Mouse (Mus musculus): ENCODE results near the gene Cacng7. TPM values are rescaled to one million over a fixed set of nuclear protein-coding genes. Genes with fewer than 3 reads are reported as not detected.

Cacng7 gene
- total and polyA plus RNA-seq, 3 experiments: 0.04 to 0.11 TPM; not detected in 1

DNA sequence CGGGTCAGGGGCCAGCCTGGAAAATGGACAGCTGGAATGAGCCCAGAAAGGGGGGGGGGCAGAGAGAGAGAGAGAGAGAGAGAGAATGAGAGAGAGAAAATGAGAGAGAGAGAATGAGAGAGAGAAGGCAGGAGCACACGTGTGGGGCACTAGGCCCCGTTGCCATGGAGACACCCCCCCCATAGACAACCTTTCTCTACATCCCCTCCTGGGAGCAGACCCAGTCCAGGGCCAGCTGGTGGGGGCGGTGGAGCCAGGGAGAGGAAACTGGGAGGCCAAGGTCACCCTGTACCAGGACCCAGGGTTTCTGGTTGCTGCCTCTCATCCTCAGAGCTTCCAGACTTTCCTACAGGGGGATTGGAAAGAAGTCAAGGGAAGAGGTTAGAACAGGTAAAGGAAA, 59.1 kb downstream of the Cacng7 start:
- no peak for DNase-seq (ENCODE audit: low read depth, low spot score)
- Histone ChIP-seq H3K9me3 (replicated peaks; ENCODE audit: insufficient read depth, low read length) (no peaks in the 10 kb centered on the region), H3K9ac (ENCODE audit: control insufficient read depth, low read depth, low read length, poor library complexity, severe bottlenecking) (no peak overlapping the region; the same call in 1 of the 2 replicates), H3K4me3 (ENCODE audit: control insufficient read depth in 1 of 2, insufficient read depth in 1 of 2, low read depth in 2 of 2, low read length in 2 of 2) (no peak overlapping the region), H3K27me3 (ENCODE audit: control insufficient read depth in 1 of 2, insufficient read depth in 2 of 2, low read length in 2 of 2) (no peaks in the 10 kb centered on the region), H3K36me3 (ENCODE audit: control insufficient read depth in 1 of 2, insufficient read depth in 2 of 2, low read length in 2 of 2) (peaks cover 0 to 16% of the 10 kb centered on the region in 2 experiments; a peak in 2 of 4 replicates), H3K79me2 (ENCODE audit: control insufficient read depth, insufficient read depth, low read length, poor library complexity) (peaks cover 8% of the 10 kb centered on the region), H3K27ac (ENCODE audit: control insufficient read depth, low read depth, low read length) (no peak overlapping the region), H3K4me1 (ENCODE audit: control insufficient read depth in 1 of 2, insufficient read depth in 2 of 2, low read length in 2 of 2) (peaks cover 0 to 16% of the 10 kb centered on the region in 2 experiments; a peak in 3 of 4 replicates)
- TF ChIP-seq MAX (IDR thresholded peaks at IDR 0.05; ENCODE audit: low read length) (no peak), E2F4 (IDR thresholded peaks at IDR 0.05; ENCODE audit: borderline replicate concordance, low read depth, low read length) (no peak), USF2 (IDR thresholded peaks at IDR 0.05; ENCODE audit: borderline replicate concordance in 1 of 2, insufficient read depth in 1 of 2, low read depth in 1 of 2, low read length in 2 of 2) (no peak), GATA1 (IDR thresholded peaks at IDR 0.05; ENCODE audit: low read depth, low read length) (no peak), POLR2AphosphoS2 (IDR thresholded peaks at IDR 0.05; ENCODE audit: low read length) (no peak), CHD1 (IDR thresholded peaks at IDR 0.05; ENCODE audit: low read depth, low read length) (no peak), TAL1 (IDR thresholded peaks at IDR 0.05; ENCODE audit: low read length) (no peak), NRF1 (IDR thresholded peaks at IDR 0.05; ENCODE audit: insufficient read depth, low read depth, low read length, poor library complexity, severe bottlenecking) (no peak), NELFE (IDR thresholded peaks at IDR 0.05; ENCODE audit: low read depth, low read length) (no peak), KAT2A (conservative IDR thresholded peaks at IDR 0.05; ENCODE audit: low read depth, low read length) (no peak), POLR2A (IDR thresholded peaks at IDR 0.05; ENCODE audit: control insufficient read depth in 1 of 2, insufficient read depth in 1 of 2, low read depth in 1 of 2, low read length in 2 of 2, poor library complexity in 1 of 2) (no peak), ELF1 (IDR thresholded peaks at IDR 0.05; ENCODE audit: low read depth, low read length) (no peak), EP300 (IDR thresholded peaks at IDR 0.05; ENCODE audit: low read depth in 1 of 2, low read length in 2 of 2) (no peak), CHD2 (IDR thresholded peaks at IDR 0.05; ENCODE audit: low read length) (no peak), ZC3H11A (IDR thresholded peaks at IDR 0.05; ENCODE audit: low read depth, low read length) (no peak), CTCF (IDR thresholded peaks at IDR 0.05 in 2 of 3, conservative IDR thresholded peaks at IDR 0.05 in 1 of 3; ENCODE audit: control insufficient read depth in 1 of 3, insufficient read depth in 1 of 3, low read depth in 2 of 3, low read length in 3 of 3, poor library complexity in 1 of 3, severe bottlenecking in 1 of 3) (no peak), ETS1 (IDR thresholded peaks at IDR 0.05; ENCODE audit: low read depth, low read length) (no peak), HCFC1 (IDR thresholded peaks at IDR 0.05; ENCODE audit: low read depth, low read length) (no peak), SIN3A (IDR thresholded peaks at IDR 0.05; ENCODE audit: low read length) (no peak)

GRCm38 (mm10) chr7:3397355-3397754, 64.6 kb downstream of the Cacng7 start:
- H3K36me3 ChIP-seq (ENCODE audit: control insufficient read depth in 1 of 2, insufficient read depth in 2 of 2, low read length in 2 of 2): peaks cover 0 to 2% of the 10 kb centered on the region in 2 experiments; a peak in 2 of 4 replicates
- DNase-seq (ENCODE audit: low read depth, low spot score): no peak
- no peak overlapping the region for H3K9ac ChIP-seq (ENCODE audit: control insufficient read depth, low read depth, low read length, poor library complexity, severe bottlenecking)
- H3K79me2 ChIP-seq (ENCODE audit: control insufficient read depth, insufficient read depth, low read length, poor library complexity): no peaks in the 10 kb centered on the region
- H3K4me3 ChIP-seq (ENCODE audit: control insufficient read depth in 1 of 2, insufficient read depth in 1 of 2, low read depth in 2 of 2, low read length in 2 of 2): no peak overlapping the region
- no peaks in the 10 kb centered on the region for H3K27me3 ChIP-seq (ENCODE audit: control insufficient read depth in 1 of 2, insufficient read depth in 2 of 2, low read length in 2 of 2)
- no peak overlapping the region for H3K27ac ChIP-seq (ENCODE audit: control insufficient read depth, low read depth, low read length)
- H3K4me1 ChIP-seq (ENCODE audit: control insufficient read depth in 1 of 2, insufficient read depth in 2 of 2, low read length in 2 of 2): peaks cover 4 to 10% of the 10 kb centered on the region in 2 experiments; a peak in 3 of 4 replicates
- TF ChIP-seq HCFC1 (IDR thresholded peaks at IDR 0.05; ENCODE audit: low read depth, low read length) (no peak), ELF1 (IDR thresholded peaks at IDR 0.05; ENCODE audit: low read depth, low read length) (no peak), ZMIZ1 (IDR thresholded peaks at IDR 0.05; ENCODE audit: low read depth, low read length) (no peak), ZNF384 (IDR thresholded peaks at IDR 0.05; ENCODE audit: low read depth, low read length) (no peak), ETS1 (IDR thresholded peaks at IDR 0.05; ENCODE audit: low read depth, low read length) (no peak), NRF1 (IDR thresholded peaks at IDR 0.05; ENCODE audit: insufficient read depth, low read depth, low read length, poor library complexity, severe bottlenecking) (no peak), GABPA (IDR thresholded peaks at IDR 0.05; ENCODE audit: low read depth, low read length) (no peak), MYB (IDR thresholded peaks at IDR 0.05; ENCODE audit: low read depth, low read length) (no peak)
- H3K9me3 ChIP-seq (replicated peaks; ENCODE audit: insufficient read depth, low read length): no peaks in the 10 kb centered on the region

Data from MEL (cell line).